Mouse (Mus musculus): Measurements from ENCODE around the gene Rpl27a.

- TF ChIP-seq POLR2A (IDR thresholded peaks at IDR 0.05; ENCODE audit: borderline replicate concordance, insufficient read depth, low read length) (no peak), CTCF (IDR thresholded peaks at IDR 0.05; ENCODE audit: borderline replicate concordance, insufficient read depth, low read depth, low read length) (no peak)
Measured at GRCm38 (mm10) chr7:109545255-109545993, 26.5 kb downstream of the Rpl27a start.

Data from cerebellum, adult 2 months (tissue).